Mouse (Mus musculus) layer of hippocampus, adult 9-11 months (tissue): Measurements from ENCODE around the gene Aprt.
"Not testable (repeated sequence)": the region's sequence is repeated elsewhere in the genome, so short reads cannot be mapped to it uniquely, and the experiment has no call there.

Experiments used
- DNase-seq: peaks from one replicate; pipeline ENCODE4 v3.0.0; 2022

Gene Aprt

GRCm38 (mm10) chr8:122585411-122585891, 8.7 kb upstream of the Aprt start:
- DNase-seq: no peak

GRCm38 (mm10) chr8:122584981-122585380, 8.3 kb upstream of the Aprt start:
- DNase-seq: no peak

GRCm38 (mm10) chr8:122580926-122581325, 4.2 kb upstream of the Aprt start:
- no peak for DNase-seq

- DNase-seq: no peak
Measured at GRCm38 (mm10) chr8:122579196-122579595, 2.5 kb upstream of the Aprt start.

GRCm38 (mm10) chr8:122577116-122577515, 407 bp upstream of the Aprt start:
- no peak for DNase-seq

GRCm38 (mm10) chr8:122575735-122576647, 718 bp downstream of the Aprt start:
- no peak for DNase-seq

GRCm38 (mm10) chr8:122575286-122575685, 1.4 kb downstream of the Aprt start:
- DNase-seq: no peak

- no peak for DNase-seq
Measured at GRCm38 (mm10) chr8:122574667-122575251, 1.9 kb downstream of the Aprt start.

GRCm38 (mm10) chr8:122574264-122574663, 2.4 kb downstream of the Aprt start:
- no peak for DNase-seq

- DNase-seq: no peak
Measured at GRCm38 (mm10) chr8:122573577-122573976, 3.1 kb downstream of the Aprt start.

- not testable (repeated sequence) for DNase-seq
Measured at GRCm38 (mm10) chr8:122573176-122573575, 3.5 kb downstream of the Aprt start.

- no peak for DNase-seq
Measured at GRCm38 (mm10) chr8:122572751-122573150, 4.0 kb downstream of the Aprt start.

GRCm38 (mm10) chr8:122571750-122572267, 4.9 kb downstream of the Aprt start:
- no peak for DNase-seq

- DNase-seq: no peak
Measured at GRCm38 (mm10) chr8:122571153-122571552, 5.6 kb downstream of the Aprt start.

- DNase-seq: no peak
Measured at GRCm38 (mm10) chr8:122569996-122570395, 6.7 kb downstream of the Aprt start.

- DNase-seq: no peak
Measured at GRCm38 (mm10) chr8:122569329-122569728, 7.4 kb downstream of the Aprt start.

- DNase-seq: no peak
Measured at GRCm38 (mm10) chr8:122568881-122569309, 7.8 kb downstream of the Aprt start.

GRCm38 (mm10) chr8:122568109-122568504, 8.6 kb downstream of the Aprt start:
- no peak for DNase-seq

- DNase-seq: peak; percentile 96
Measured at GRCm38 (mm10) chr8:122567361-122568108, 9.2 kb downstream of the Aprt start, which contains the start of gene Cdt1. Gene Cdt1 (plus strand): TSS chr8:122568015.

GRCm38 (mm10) chr8:122566766-122567165, 9.9 kb downstream of the Aprt start:
- no peak for DNase-seq

- DNase-seq: no peak
Measured at GRCm38 (mm10) chr8:122564363-122565352, 12.1 kb downstream of the Aprt start.

- peak; percentile 74 for DNase-seq
Measured at GRCm38 (mm10) chr8:122561199-122561598, 15.5 kb downstream of the Aprt start.
